Mouse (Mus musculus) left cerebral cortex, adult 2 months (tissue): ENCODE results near the gene Tmem40. TPM values are rescaled to one million over a fixed set of nuclear protein-coding genes. Genes with fewer than 3 reads are reported as not detected.
A peak's percentile ranks its signal among the peaks of the same experiment; 100 is the strongest.

Experiments
- DNase-seq, 2 experiments: peaks; one replicate each; pipeline ENCODE4 v3.0.0; 2021 to 2022; ENCODE audit warnings: low spot score in 2 of 2, mixed read lengths in 1 of 2; ENCODE audit errors: extremely low spot score in 1 of 2
- H3K27ac ChIP-seq: fragments of 200-600 bp; 2 replicates; pipeline ENCODE4 v1.8.1; 2022
- H3K4me3 ChIP-seq: fragments of 200-600 bp; 2 replicates; pipeline ENCODE4 v1.8.1; 2022
- CTCF ChIP-seq: fragments of 200-600 bp; IDR thresholded peaks from 2 replicates; pipeline ENCODE4 v1.8.1; 2022; ENCODE audit warnings: antibody characterized with exemption, mild to moderate bottlenecking, moderate library complexity
- intact Hi-C: fragments of 180-260 bp; cut with DNase I; formaldehyde crosslinking; loops from one replicate; pipeline ENCODE4 v1.15.1; 2025
- long read RNA-seq, 2 experiments: library from polyadenylated mRNA; stranded (forward); transcript quantifications; one replicate each; pipeline ENCODE4 v2.0.0; 2021; ENCODE audit warnings: borderline mapping rate in 2 of 2
- total RNA-seq, 2 experiments: library from RNA; stranded (reverse); gene quantifications; 2 replicates each; pipeline ENCODE4 v1.2.3; 2021

Tmem40 gene
- 1 to 10 TPM; 1.2 TPM for total RNA-seq
- long read RNA-seq, experiment 1, partial matches to known transcripts, result 0 of 1 reads
- long read RNA-seq, experiment 1, other reads (novel, unspliced or antisense), result 1 of 1 reads
- long read RNA-seq, experiment 2, result 0 reads

DNA sequence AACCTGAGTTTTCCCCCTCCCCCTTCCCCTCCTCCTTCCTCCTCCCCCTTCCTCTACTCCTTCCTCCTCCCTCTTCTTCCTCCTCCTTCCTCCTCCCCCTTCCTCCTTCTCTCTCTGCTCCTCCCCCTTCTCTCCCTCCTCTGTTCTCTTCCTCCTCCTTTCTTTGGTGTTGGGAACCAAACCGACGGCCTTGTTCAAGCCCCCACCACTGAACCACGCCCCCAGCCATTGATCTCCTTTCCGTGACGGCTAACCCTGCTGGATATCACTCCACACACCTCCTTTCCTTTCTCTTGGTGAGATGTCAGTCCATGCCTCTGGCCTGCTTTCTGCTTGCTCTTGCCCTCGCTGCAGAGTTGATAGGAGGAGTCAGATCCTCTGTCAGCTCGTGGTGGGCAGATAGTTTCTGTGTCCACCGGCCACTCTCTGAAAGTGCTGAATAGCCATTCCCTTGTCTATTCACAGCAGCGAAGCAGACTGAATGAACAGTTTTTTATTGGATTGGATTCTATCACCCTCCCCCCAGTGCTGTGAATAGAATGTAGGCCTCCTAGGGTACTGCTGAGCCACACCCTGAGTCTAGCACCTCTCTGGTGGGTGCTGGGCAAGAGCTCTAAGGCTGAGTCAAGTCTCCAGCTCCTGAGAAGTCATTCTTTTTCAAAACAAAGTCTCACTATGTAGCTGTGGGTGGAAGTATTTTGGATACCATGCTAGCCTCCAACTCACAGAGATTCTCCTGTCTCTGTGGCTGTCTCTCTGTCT lies at the start of gene Tmem40:
Gene Tmem40 (minus strand): TSS at position 416 of the 762 bp plus-strand sequence.
- no peak for DNase-seq

DNA sequence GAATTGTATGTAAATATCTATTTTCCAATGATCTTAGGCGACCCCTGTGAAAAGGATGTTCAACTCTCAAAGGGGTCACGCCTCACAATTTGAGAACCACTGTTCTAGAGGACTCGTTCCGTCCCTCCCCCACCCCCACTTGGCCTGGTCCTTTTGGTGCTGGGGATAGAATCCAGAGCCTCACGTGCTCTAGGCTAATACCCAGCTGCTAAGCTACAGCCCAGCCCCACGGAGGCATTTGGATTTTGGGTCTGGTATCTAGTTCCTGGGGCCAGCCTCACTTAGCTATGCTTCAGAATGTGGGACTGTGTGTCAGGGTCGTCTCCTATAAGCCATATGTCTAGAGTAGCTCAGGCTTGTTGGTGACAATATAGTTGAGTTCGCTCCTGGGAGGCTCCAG lies 49.4 kb upstream of the Tmem40 start:
- intact Hi-C loops, result no loop called here
- no peak for DNase-seq
- no peak for TF ChIP-seq CTCF
- Histone ChIP-seq H3K27ac (no peak overlapping the region), H3K4me3 (no peak overlapping the region)

More for the DNA sequence above, at the start of gene Tmem40:
- no peak within 1 kb of the TSS for H3K4me3 ChIP-seq
- H3K27ac ChIP-seq, result no peak within 1 kb of the TSS
- intact Hi-C loops, result no loop called here
- no peak for TF ChIP-seq CTCF

DNA sequence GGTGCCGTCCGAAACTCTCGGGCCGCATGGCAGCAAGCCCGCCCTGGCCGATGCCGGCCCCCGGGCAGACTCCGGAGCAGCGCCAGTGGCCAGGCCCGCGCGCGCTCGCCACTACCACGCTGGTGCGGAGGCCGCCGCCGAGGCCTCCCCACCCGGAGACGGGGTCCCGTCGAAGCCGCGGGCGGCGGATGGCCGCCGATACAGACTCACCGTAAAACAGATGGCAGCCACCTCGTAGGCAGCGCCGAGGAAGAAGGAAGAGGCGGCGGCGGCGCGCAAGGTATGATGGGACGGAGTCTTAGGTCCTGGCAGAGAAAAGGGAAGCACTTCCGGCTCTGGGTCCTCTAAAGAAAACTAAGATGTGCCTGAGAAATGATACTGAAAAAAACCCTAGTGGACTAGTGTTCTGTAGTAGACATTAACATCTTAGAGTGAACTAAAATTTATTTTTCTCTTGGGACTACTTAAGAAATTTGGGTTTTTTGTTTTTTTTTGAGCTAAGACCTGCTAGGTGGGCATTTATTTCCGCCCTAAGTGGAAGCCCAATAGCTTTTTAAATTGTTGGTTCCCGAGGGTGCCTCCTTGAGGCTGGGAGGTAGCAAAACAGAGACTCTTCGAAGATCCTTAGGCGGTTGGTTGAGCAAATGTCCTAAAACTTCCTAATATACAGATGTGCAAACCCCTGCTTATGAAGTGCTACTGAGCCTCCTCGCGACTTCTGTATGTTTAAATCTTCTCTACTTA lies 46.5 kb upstream of the Tmem40 start, which contains the start of gene Rpl32:
Gene Rpl32 (minus strand): TSS at position 260 of the 744 bp plus-strand sequence.
- peak; percentile 66 for TF ChIP-seq CTCF
- Histone ChIP-seq H3K27ac (peak within 1 kb of the TSS; percentile 98), H3K4me3 (peak within 1 kb of the TSS; percentile 86)
- peak; percentile 85 to 86 for DNase-seq
- intact Hi-C loops, result loop anchor here (1.0 kb wide), 1 partner anchor 207 kb away; the partner anchor contains the start of gene Mkrn2

DNA sequence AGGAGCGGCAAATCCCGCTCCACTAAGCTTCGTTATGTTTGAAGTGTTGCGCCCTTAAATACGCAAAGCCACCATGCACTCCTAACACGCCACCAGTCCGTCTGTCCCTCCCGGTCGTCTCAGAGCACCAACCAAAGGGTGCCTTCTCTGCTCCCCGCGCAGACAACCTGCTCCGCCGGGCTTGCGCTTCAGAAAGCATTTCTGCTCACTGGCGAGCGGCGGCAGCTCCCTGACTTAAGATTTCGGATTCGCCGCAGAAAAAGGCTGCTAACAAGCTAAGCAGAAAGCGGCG lies 45.9 kb upstream of the Tmem40 start:
- Histone ChIP-seq H3K4me3 (peak overlapping the region; percentile 86), H3K27ac (peak overlapping the region; percentile 98)
- DNase-seq, result no peak
- TF ChIP-seq CTCF, result no peak
- intact Hi-C loops, result loop anchor here (1.0 kb wide), 1 partner anchor 207 kb away; the partner anchor contains the start of gene Mkrn2

DNA sequence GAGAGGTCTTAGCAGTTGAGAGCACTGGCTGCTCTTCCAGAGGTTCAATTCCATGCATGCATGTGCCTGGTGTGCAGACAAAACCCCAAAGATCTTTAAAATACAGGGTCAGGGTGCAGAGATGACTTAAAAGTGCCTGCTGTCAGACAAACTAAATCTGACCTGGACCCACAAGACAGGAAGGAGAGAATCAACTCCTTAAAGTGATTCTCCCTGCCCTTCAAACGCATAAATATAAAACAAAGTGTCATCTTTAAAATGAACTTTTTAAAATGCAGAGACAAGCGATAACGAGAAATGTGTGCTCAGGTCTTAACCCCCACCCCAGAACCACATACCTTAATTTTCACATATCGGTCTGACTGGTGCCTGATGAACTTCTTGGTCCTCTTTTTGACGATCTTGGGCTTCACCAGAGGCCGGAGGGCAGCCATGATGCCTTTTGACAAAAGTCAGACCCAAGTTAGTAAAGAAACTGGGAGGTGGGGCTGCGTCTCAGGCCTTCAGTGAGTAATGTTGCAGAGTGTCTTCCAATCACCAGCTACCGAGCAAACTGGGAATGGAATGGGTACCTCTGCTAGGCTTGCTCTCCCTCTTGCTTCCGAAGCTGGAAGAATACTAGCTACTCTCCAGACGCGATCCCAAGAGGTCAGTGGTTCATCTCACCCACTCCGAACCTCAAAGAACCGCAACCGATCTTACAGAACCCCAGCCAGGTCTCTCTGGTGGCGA lies 45.4 kb upstream of the Tmem40 start:
- TF ChIP-seq CTCF, result no peak
- intact Hi-C loops, result loop anchor here (1.0 kb wide), 1 partner anchor 206 kb away; the partner anchor contains the start of gene Mkrn2
- peak overlapping the region; percentile 86 for H3K4me3 ChIP-seq
- H3K27ac ChIP-seq, result peak overlapping the region; percentile 98
- no peak for DNase-seq

- TF ChIP-seq CTCF, result no peak
- DNase-seq, result no peak
- H3K27ac ChIP-seq, result no peak overlapping the region
- intact Hi-C loops, result loop anchor here (5.0 kb wide), 2 partner anchors 77 to 127 kb away; partner anchors contain the start of gene Raf1
- no peak overlapping the region for H3K4me3 ChIP-seq
Observed at GRCm38 (mm10) chr6:115804432-115805192, 42.4 kb upstream of the Tmem40 start.

GRCm38 (mm10) chr6:115803541-115804382 lies 41.6 kb upstream of the Tmem40 start:
- Histone ChIP-seq H3K4me3 (no peak overlapping the region), H3K27ac (no peak overlapping the region)
- intact Hi-C loops, result loop anchor here (5.0 kb wide), 2 partner anchors 76 to 126 kb away; partner anchors contain the start of gene Raf1
- TF ChIP-seq CTCF, result peak; percentile 77
- DNase-seq, result peak; percentile 60 to 69

DNA sequence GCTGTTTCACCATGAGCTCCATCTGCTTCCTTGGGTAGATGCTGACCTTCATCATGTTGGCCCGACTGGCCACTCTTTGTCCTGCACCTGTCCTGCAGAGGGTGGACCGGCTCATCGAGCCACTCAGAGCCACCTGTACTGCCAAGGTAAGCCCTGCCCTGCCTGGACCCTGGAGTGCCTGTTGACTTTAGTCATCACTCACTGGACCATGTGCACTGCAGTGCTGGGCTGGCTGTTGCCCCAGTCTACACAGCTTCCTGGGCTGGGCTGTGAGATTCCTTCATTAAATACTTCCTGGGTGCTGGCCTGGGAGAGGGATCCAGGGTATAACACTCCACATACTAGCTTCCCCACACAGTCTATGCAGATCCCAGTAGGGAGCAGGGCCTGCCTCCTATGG lies 39.6 kb upstream of the Tmem40 start:
- no peak for TF ChIP-seq CTCF
- intact Hi-C loops, result loop anchor here (5.0 kb wide), 2 partner anchors 75 to 125 kb away; partner anchors contain the start of gene Raf1
- DNase-seq, result no peak
- Histone ChIP-seq H3K4me3 (no peak overlapping the region), H3K27ac (no peak overlapping the region)

- TF ChIP-seq CTCF, result no peak
- Histone ChIP-seq H3K27ac (no peak overlapping the region), H3K4me3 (no peak overlapping the region)
- no peak for DNase-seq
- intact Hi-C loops, result no loop called here
Observed at GRCm38 (mm10) chr6:115792691-115793215, 30.5 kb upstream of the Tmem40 start.
